28 mouse cellular contexts compared by ENCODE assay signal in the genomic region with DNA sequence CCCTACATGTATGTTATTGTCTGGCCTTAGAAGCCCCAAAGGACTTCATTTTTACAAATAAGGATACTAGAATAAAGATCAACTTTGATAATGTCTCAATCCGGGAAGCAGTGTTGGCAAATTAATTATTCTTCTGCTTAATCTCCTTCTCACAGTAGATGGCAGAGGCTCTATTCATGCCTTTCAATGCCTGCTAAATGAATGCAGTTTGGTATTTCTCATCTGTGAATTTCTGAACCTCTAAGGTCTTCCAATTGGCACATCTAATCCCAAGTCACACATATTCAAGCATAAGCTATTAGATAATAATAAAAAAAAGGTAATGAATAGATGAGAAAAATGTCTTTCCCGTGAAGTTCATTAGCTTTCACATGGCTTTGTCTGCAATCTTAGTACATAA.
A peak's percentile ranks its signal among the peaks of the same experiment; 100 is the strongest.
DNase-seq lines count a peak whose midpoint lies in the region; ATAC-seq and TF ChIP-seq lines count a peak whose summit lies in the region.
"Had no signal": no experiment of that assay in that cellular context is flagged by ENCODE, and none has a peak within 500 bp of the region (broad histone marks: within the 10 kb centered on the region; RNA-seq: fewer than 3 reads in every experiment).

No protein-coding gene starts in this region.

- 0 out of 2 replicates have a peak overlapping the region, but pooled peaks have one; percentile 1 for H3K27ac ChIP-seq in forebrain, embryonic 12.5 days
- no peak overlapping the region for H3K27ac ChIP-seq in forebrain, embryonic 16.5 days (ENCODE audit: low read length)
- H3K27ac ChIP-seq in hindbrain, embryonic 15.5 days (replicated peaks), result 0 out of 2 replicates have a peak overlapping the region, but pooled peaks have one; percentile 16
- no peak overlapping the region for H3K27ac ChIP-seq in hindbrain, embryonic 10.5 days
- peak overlapping the region; percentile 48; the same call in 1 of the 2 replicates for H3K27ac ChIP-seq in hindbrain, postnatal 0 days
- no peak overlapping the region for H3K27ac ChIP-seq in limb, embryonic 10.5 days
- H3K27ac ChIP-seq: embryonic facial prominence, embryonic 12.5 days; kidney, postnatal 0 days; limb, embryonic 15.5 days; liver, embryonic 13.5 days had no signal

- no peak overlapping the region for H3K4me2 ChIP-seq in forebrain, embryonic 12.5 days
- no peak overlapping the region for H3K4me2 ChIP-seq in forebrain, embryonic 16.5 days (ENCODE audit: low read length)
- H3K4me2 ChIP-seq in hindbrain, embryonic 15.5 days, result no peak overlapping the region
- H3K4me2 ChIP-seq in hindbrain, postnatal 0 days (ENCODE audit: low read depth, low read length), result no peak overlapping the region
- H3K4me2 ChIP-seq: embryonic facial prominence, embryonic 12.5 days; limb, embryonic 15.5 days; liver, embryonic 13.5 days had no signal

- no peak for DNase-seq in hindbrain, embryonic 10.5 days (ENCODE audit: low spot score)
- DNase-seq in Muller cell, postnatal 12 days (ENCODE audit: inconsistent ontology term), result peak; percentile 56
- no peak for DNase-seq in hindbrain, postnatal 0 days (ENCODE audit: low spot score)
- DNase-seq in limb, embryonic 10.5 days (ENCODE audit: low spot score), result no peak
- no peak for DNase-seq in spleen, postnatal 4 days (ENCODE audit: low spot score in 2 of 2)
- DNase-seq: adrenal gland, postnatal 10 days; cerebellum, adult 11 months; cerebellum, adult 9-10 months; embryo, embryonic 11 days; gastrocnemius, postnatal 10 days; heart, postnatal 14 days; kidney, adult 8-10 months; layer of hippocampus, postnatal 36 days; left cerebral cortex, postnatal 4 days; liver, embryonic 13.5 days; lung, adult 18-20 months; lung, postnatal 4 days had no signal

- TF ChIP-seq CTCF in hindbrain, postnatal 0 days (IDR thresholded peaks at IDR 0.05; ENCODE audit: low read depth), result no peak

- H3K27me3 ChIP-seq in forebrain, embryonic 12.5 days, result no peaks in the 10 kb centered on the region
- H3K27me3 ChIP-seq in forebrain, embryonic 16.5 days (replicated peaks; ENCODE audit: control insufficient read depth, insufficient read depth, low read length), result no peaks in the 10 kb centered on the region
- no peaks in the 10 kb centered on the region for H3K27me3 ChIP-seq in hindbrain, embryonic 15.5 days
- H3K27me3 ChIP-seq in hindbrain, embryonic 10.5 days (ENCODE audit: insufficient read depth, poor library complexity, severe bottlenecking), result no peaks in the 10 kb centered on the region
- H3K27me3 ChIP-seq in hindbrain, postnatal 0 days (ENCODE audit: insufficient read depth, low read length), result no peaks in the 10 kb centered on the region
- H3K27me3 ChIP-seq in limb, embryonic 10.5 days (ENCODE audit: low read depth, poor library complexity, severe bottlenecking), result no peaks in the 10 kb centered on the region
- H3K27me3 ChIP-seq: embryonic facial prominence, embryonic 12.5 days; limb, embryonic 15.5 days; liver, embryonic 13.5 days; megakaryocyte, embryonic 14.5 days; Patski had no signal

- no peak for ATAC-seq in forebrain, embryonic 12.5 days (ENCODE audit: low FRiP score)
- no peak for ATAC-seq in forebrain, embryonic 16.5 days
- no peak for ATAC-seq in hindbrain, embryonic 15.5 days (ENCODE audit: low FRiP score, low read depth)
- no peak for ATAC-seq in hindbrain, postnatal 0 days
- ATAC-seq: intestine, embryonic 16.5 days; lung, postnatal 0 days; Patski had no signal

- WGBS in forebrain, embryonic 12.5 days, result 39% methylated on average over 2 of the region's 2 CpGs
- WGBS in forebrain, embryonic 16.5 days, result 19% methylated on average over 2 of the region's 2 CpGs
- WGBS in hindbrain, embryonic 15.5 days, result 42% methylated on average over 2 of the region's 2 CpGs
- 91% methylated on average over 2 of the region's 2 CpGs for WGBS in hindbrain, embryonic 10.5 days
- 40% methylated on average over 2 of the region's 2 CpGs for WGBS in hindbrain, postnatal 0 days
- 97% methylated on average over 2 of the region's 2 CpGs for WGBS in limb, embryonic 10.5 days

- peaks cover 11% of the 10 kb centered on the region; the same call in 1 of the 2 replicates for H3K4me1 ChIP-seq in forebrain, embryonic 12.5 days
- H3K4me1 ChIP-seq in forebrain, embryonic 16.5 days (replicated peaks; ENCODE audit: control insufficient read depth, insufficient read depth, low read length), result peaks cover 11% of the 10 kb centered on the region
- peaks cover 21% of the 10 kb centered on the region for H3K4me1 ChIP-seq in hindbrain, embryonic 15.5 days (replicated peaks)
- H3K4me1 ChIP-seq in hindbrain, embryonic 10.5 days (replicated peaks), result peaks cover 8% of the 10 kb centered on the region
- peaks cover 10% of the 10 kb centered on the region; the same call in 1 of the 2 replicates for H3K4me1 ChIP-seq in hindbrain, postnatal 0 days (ENCODE audit: insufficient read depth, low read length)
- no peaks in the 10 kb centered on the region for H3K4me1 ChIP-seq in limb, embryonic 10.5 days
- H3K4me1 ChIP-seq: embryonic facial prominence, embryonic 12.5 days; limb, embryonic 15.5 days; liver, embryonic 13.5 days; megakaryocyte, embryonic 14.5 days had no signal

- no peak overlapping the region for H3K9ac ChIP-seq in forebrain, embryonic 12.5 days
- no peak overlapping the region for H3K9ac ChIP-seq in forebrain, embryonic 16.5 days (replicated peaks; ENCODE audit: low read depth, low read length)
- H3K9ac ChIP-seq in hindbrain, embryonic 15.5 days, result no peak overlapping the region
- H3K9ac ChIP-seq in hindbrain, postnatal 0 days (replicated peaks; ENCODE audit: low read length), result no peak overlapping the region
- H3K9ac ChIP-seq: embryonic facial prominence, embryonic 12.5 days; limb, embryonic 15.5 days; liver, embryonic 13.5 days had no signal

- no peaks in the 10 kb centered on the region for H3K36me3 ChIP-seq in forebrain, embryonic 12.5 days (replicated peaks)
- no peaks in the 10 kb centered on the region for H3K36me3 ChIP-seq in forebrain, embryonic 16.5 days (ENCODE audit: control insufficient read depth, insufficient read depth)
- H3K36me3 ChIP-seq in hindbrain, embryonic 15.5 days, result no peaks in the 10 kb centered on the region
- H3K36me3 ChIP-seq in hindbrain, embryonic 10.5 days, result no peaks in the 10 kb centered on the region
- H3K36me3 ChIP-seq in hindbrain, postnatal 0 days (ENCODE audit: insufficient read depth, low read length), result no peaks in the 10 kb centered on the region
- H3K36me3 ChIP-seq in limb, embryonic 10.5 days, result no peaks in the 10 kb centered on the region
- H3K36me3 ChIP-seq: embryonic facial prominence, embryonic 12.5 days; limb, embryonic 15.5 days; liver, embryonic 13.5 days had no signal

- no peaks in the 10 kb centered on the region for H3K9me3 ChIP-seq in forebrain, embryonic 12.5 days
- H3K9me3 ChIP-seq in forebrain, embryonic 16.5 days (ENCODE audit: control insufficient read depth, low read length), result no peaks in the 10 kb centered on the region
- H3K9me3 ChIP-seq in hindbrain, embryonic 15.5 days, result no peaks in the 10 kb centered on the region
- no peaks in the 10 kb centered on the region for H3K9me3 ChIP-seq in hindbrain, embryonic 10.5 days
- H3K9me3 ChIP-seq in hindbrain, postnatal 0 days (ENCODE audit: low read length), result no peaks in the 10 kb centered on the region
- no peaks in the 10 kb centered on the region for H3K9me3 ChIP-seq in limb, embryonic 10.5 days (replicated peaks)
- H3K9me3 ChIP-seq: embryonic facial prominence, embryonic 12.5 days; G1E; limb, embryonic 15.5 days; liver, embryonic 13.5 days; megakaryocyte, embryonic 14.5 days had no signal

- no peak overlapping the region for H3K4me3 ChIP-seq in forebrain, embryonic 12.5 days (replicated peaks)
- no peak overlapping the region for H3K4me3 ChIP-seq in forebrain, embryonic 16.5 days (replicated peaks; ENCODE audit: low read length)
- no peak overlapping the region for H3K4me3 ChIP-seq in hindbrain, embryonic 15.5 days
- H3K4me3 ChIP-seq in hindbrain, embryonic 10.5 days, result no peak overlapping the region
- H3K4me3 ChIP-seq in hindbrain, postnatal 0 days (ENCODE audit: low read length), result no peak overlapping the region
- no peak overlapping the region for H3K4me3 ChIP-seq in limb, embryonic 10.5 days
- H3K4me3 ChIP-seq: embryonic facial prominence, embryonic 12.5 days; limb, embryonic 15.5 days; liver, embryonic 13.5 days; megakaryocyte, embryonic 14.5 days had no signal

Comparison
In these comparisons a context has a peak if more than half of its experiments do, and no peak if none do; other contexts are left out.
1. H3K27ac ChIP-seq: peak in forebrain, embryonic 12.5 days (single experiment), hindbrain, embryonic 15.5 days (single experiment) and hindbrain, postnatal 0 days (single experiment); none in forebrain, embryonic 16.5 days (single experiment), hindbrain, embryonic 10.5 days (single experiment) and limb, embryonic 10.5 days (single experiment).